Mouse (Mus musculus): ENCODE measurements at regions not wholly inside any gene's neighbourhood (a gene's known extent, or its start where the extent isn't known, plus 50 kb on each side); places are given as distances from the start of the nearest gene placed in this dataset.

GRCm38 (mm10) chr1:164564847-164565246, 106.7 kb upstream of the Atp1b1 start:
- DNase-seq (ENCODE audit: low spot score) (no peak), ATAC-seq (ENCODE audit: low FRiP score) (no peak)
- H3K9me3 ChIP-seq (ENCODE audit: control insufficient read depth, low read length) = no peaks in the 10 kb centered on the region
- H3K36me3 ChIP-seq (replicated peaks; ENCODE audit: control insufficient read depth, insufficient read depth) = no peaks in the 10 kb centered on the region
- no peak overlapping the region for H3K27ac ChIP-seq
- no peak overlapping the region for H3K9ac ChIP-seq
- H3K4me3 ChIP-seq (replicated peaks; ENCODE audit: low read length) = no peak overlapping the region
- no peak overlapping the region for H3K4me2 ChIP-seq (replicated peaks)
- WGBS = 83% methylated on average over 6 of the region's 6 CpGs
- no peaks in the 10 kb centered on the region for H3K27me3 ChIP-seq (ENCODE audit: control insufficient read depth, insufficient read depth, low read length)
- H3K4me1 ChIP-seq (replicated peaks; ENCODE audit: control insufficient read depth, insufficient read depth, low read length) = no peaks in the 10 kb centered on the region

DNA sequence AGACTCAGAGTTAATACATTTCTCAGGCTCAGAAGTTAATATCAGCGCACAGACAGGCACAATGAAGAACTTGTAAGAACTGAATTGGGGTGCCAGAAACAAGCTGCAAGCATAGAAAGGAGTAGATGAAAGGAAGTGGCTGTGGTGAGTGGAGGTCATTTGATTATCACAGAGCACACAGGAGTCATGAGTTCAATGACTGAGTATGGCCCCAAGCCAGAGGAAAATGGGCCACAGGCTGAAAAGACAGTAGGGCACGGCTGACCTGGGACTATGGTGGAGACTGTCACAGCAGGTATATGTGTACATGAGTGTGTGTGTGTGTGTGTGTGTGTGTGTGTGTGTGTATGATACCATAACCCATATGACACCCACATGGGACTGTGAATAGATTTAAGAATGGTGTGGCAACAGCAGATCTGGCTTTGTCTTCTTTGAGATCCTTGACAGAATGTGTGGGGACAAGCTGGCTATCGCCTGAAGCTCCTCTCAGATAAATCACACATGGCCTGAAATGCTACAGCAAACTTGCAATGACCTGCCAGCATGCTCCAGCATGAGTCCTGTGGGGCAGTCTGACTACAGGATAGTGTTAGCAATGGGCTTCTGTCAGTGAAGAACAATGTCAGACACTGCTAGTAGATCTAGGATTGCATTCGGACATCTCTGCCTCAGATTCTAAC, 101.5 kb upstream of the Atp1b1 start:
- WGBS = 90% methylated on average over 4 of the region's 4 CpGs
- no peak overlapping the region for H3K4me2 ChIP-seq (replicated peaks)
- H3K9ac ChIP-seq = no peak overlapping the region
- no peaks in the 10 kb centered on the region for H3K27me3 ChIP-seq (ENCODE audit: control insufficient read depth, insufficient read depth, low read length)
- no peaks in the 10 kb centered on the region for H3K36me3 ChIP-seq (replicated peaks; ENCODE audit: control insufficient read depth, insufficient read depth)
- no peak overlapping the region for H3K27ac ChIP-seq
- ATAC-seq (ENCODE audit: low FRiP score) (no peak), DNase-seq (ENCODE audit: low spot score) (no peak)
- no peaks in the 10 kb centered on the region for H3K4me1 ChIP-seq (replicated peaks; ENCODE audit: control insufficient read depth, insufficient read depth, low read length)
- no peak overlapping the region for H3K4me3 ChIP-seq (replicated peaks; ENCODE audit: low read length)
- H3K9me3 ChIP-seq (ENCODE audit: control insufficient read depth, low read length) = no peaks in the 10 kb centered on the region

- DNase-seq (ENCODE audit: low spot score) = peak; percentile 25
- 45% methylated on average over 4 of the region's 4 CpGs for WGBS
- H3K9ac ChIP-seq = no peak overlapping the region
- H3K27me3 ChIP-seq (ENCODE audit: control insufficient read depth, insufficient read depth, low read length) = no peaks in the 10 kb centered on the region
- no peaks in the 10 kb centered on the region for H3K9me3 ChIP-seq (ENCODE audit: control insufficient read depth, low read length)
- ATAC-seq (ENCODE audit: low FRiP score) = peak; percentile 46; the same call in 1 of the 2 replicates
- H3K36me3 ChIP-seq (replicated peaks; ENCODE audit: control insufficient read depth, insufficient read depth) = no peaks in the 10 kb centered on the region
- H3K4me2 ChIP-seq (replicated peaks) = no peak overlapping the region
- peaks cover 3% of the 10 kb centered on the region; the same call in 1 of the 2 replicates for H3K4me1 ChIP-seq (replicated peaks; ENCODE audit: control insufficient read depth, insufficient read depth, low read length)
- no peak overlapping the region for H3K4me3 ChIP-seq (replicated peaks; ENCODE audit: low read length)
- H3K27ac ChIP-seq = peak overlapping the region; percentile 67
Measured at GRCm38 (mm10) chr1:164552658-164553057, 94.5 kb upstream of the Atp1b1 start.

GRCm38 (mm10) chr1:164551019-164551418, 92.9 kb upstream of the Atp1b1 start:
- no peak overlapping the region for H3K9ac ChIP-seq
- no peak overlapping the region for H3K4me2 ChIP-seq (replicated peaks)
- no peak for ATAC-seq (ENCODE audit: low FRiP score)
- DNase-seq (ENCODE audit: low spot score) = no peak
- no peaks in the 10 kb centered on the region for H3K36me3 ChIP-seq (replicated peaks; ENCODE audit: control insufficient read depth, insufficient read depth)
- peaks cover 3% of the 10 kb centered on the region; the same call in 1 of the 2 replicates for H3K4me1 ChIP-seq (replicated peaks; ENCODE audit: control insufficient read depth, insufficient read depth, low read length)
- H3K9me3 ChIP-seq (ENCODE audit: control insufficient read depth, low read length) = no peaks in the 10 kb centered on the region
- H3K27ac ChIP-seq = no peak overlapping the region
- no peak overlapping the region for H3K4me3 ChIP-seq (replicated peaks; ENCODE audit: low read length)
- no peaks in the 10 kb centered on the region for H3K27me3 ChIP-seq (ENCODE audit: control insufficient read depth, insufficient read depth, low read length)
- WGBS = 78% methylated on average over 2 of the region's 2 CpGs

DNA sequence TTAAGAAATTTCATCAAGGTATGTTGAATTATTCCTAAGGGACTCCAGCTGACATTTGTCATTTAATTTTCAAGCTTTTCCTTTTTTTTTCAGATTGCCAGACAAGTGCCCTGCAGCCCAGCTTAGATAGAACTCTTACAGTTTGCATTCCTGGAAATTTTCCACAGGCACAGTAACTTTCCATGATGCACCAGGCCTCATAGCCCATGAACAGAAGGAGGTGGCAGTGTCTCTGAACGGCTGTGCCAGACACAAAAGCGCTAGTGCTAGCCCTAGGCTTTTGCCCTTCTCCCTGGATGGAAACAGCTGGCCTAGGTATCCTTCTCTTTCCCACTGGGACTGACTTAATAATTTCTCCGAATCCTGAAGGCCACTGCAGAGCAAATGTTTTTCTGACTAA, 92.4 kb upstream of the Atp1b1 start:
- DNase-seq (ENCODE audit: low spot score) (no peak), ATAC-seq (ENCODE audit: low FRiP score) (no peak)
- Histone ChIP-seq H3K27me3 (ENCODE audit: control insufficient read depth, insufficient read depth, low read length) (no peaks in the 10 kb centered on the region), H3K9me3 (ENCODE audit: control insufficient read depth, low read length) (no peaks in the 10 kb centered on the region), H3K4me1 (replicated peaks; ENCODE audit: control insufficient read depth, insufficient read depth, low read length) (peaks cover 3% of the 10 kb centered on the region; the same call in 1 of the 2 replicates), H3K9ac (no peak overlapping the region), H3K4me3 (replicated peaks; ENCODE audit: low read length) (no peak overlapping the region), H3K27ac (no peak overlapping the region), H3K4me2 (replicated peaks) (no peak overlapping the region), H3K36me3 (replicated peaks; ENCODE audit: control insufficient read depth, insufficient read depth) (no peaks in the 10 kb centered on the region)
- 79% methylated on average over 3 of the region's 3 CpGs for WGBS

DNA sequence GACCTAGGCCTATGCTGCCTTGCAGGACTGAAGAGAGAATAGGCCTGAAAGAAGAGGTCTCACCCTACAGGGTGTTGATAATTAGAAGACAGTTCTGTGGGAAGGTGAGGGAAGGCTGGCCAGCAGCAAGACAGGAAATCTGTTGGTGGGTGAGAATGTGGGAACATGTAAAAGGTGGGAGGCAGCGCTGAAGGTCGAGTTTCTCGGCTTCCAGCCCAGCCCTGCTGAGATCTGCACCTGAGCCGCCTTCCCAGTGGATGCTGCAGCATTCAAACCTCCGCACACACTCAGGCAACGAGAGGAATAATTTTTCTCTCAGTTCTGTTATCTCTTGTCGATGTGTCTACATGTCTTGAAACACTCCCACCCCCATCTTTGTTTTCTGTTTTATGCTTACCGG, 89.9 kb upstream of the Atp1b1 start:
- H3K4me1 ChIP-seq (replicated peaks; ENCODE audit: control insufficient read depth, insufficient read depth, low read length) = peaks cover 2% of the 10 kb centered on the region; the same call in 1 of the 2 replicates

GRCm38 (mm10) chr1:164545843-164546242, 87.7 kb upstream of the Atp1b1 start:
- Histone ChIP-seq H3K4me1 (replicated peaks; ENCODE audit: control insufficient read depth, insufficient read depth, low read length) (no peaks in the 10 kb centered on the region), H3K9me3 (ENCODE audit: control insufficient read depth, low read length) (no peaks in the 10 kb centered on the region), H3K27ac (no peak overlapping the region), H3K36me3 (replicated peaks; ENCODE audit: control insufficient read depth, insufficient read depth) (no peaks in the 10 kb centered on the region), H3K27me3 (ENCODE audit: control insufficient read depth, insufficient read depth, low read length) (no peaks in the 10 kb centered on the region), H3K9ac (no peak overlapping the region), H3K4me3 (replicated peaks; ENCODE audit: low read length) (no peak overlapping the region), H3K4me2 (replicated peaks) (no peak overlapping the region)
- DNase-seq (ENCODE audit: low spot score) = no peak
- 89% methylated on average over 4 of the region's 4 CpGs for WGBS
- ATAC-seq (ENCODE audit: low FRiP score) = no peak

More for the DNA sequence above, 89.9 kb upstream of the Atp1b1 start:
- ATAC-seq (ENCODE audit: low FRiP score) (no peak), DNase-seq (ENCODE audit: low spot score) (no peak)
- Histone ChIP-seq H3K9ac (no peak overlapping the region), H3K36me3 (replicated peaks; ENCODE audit: control insufficient read depth, insufficient read depth) (no peaks in the 10 kb centered on the region), H3K4me3 (replicated peaks; ENCODE audit: low read length) (no peak overlapping the region), H3K27me3 (ENCODE audit: control insufficient read depth, insufficient read depth, low read length) (no peaks in the 10 kb centered on the region), H3K4me2 (replicated peaks) (no peak overlapping the region), H3K27ac (no peak overlapping the region), H3K9me3 (ENCODE audit: control insufficient read depth, low read length) (no peaks in the 10 kb centered on the region)
- 71% methylated on average over 8 of the region's 8 CpGs for WGBS

DNA sequence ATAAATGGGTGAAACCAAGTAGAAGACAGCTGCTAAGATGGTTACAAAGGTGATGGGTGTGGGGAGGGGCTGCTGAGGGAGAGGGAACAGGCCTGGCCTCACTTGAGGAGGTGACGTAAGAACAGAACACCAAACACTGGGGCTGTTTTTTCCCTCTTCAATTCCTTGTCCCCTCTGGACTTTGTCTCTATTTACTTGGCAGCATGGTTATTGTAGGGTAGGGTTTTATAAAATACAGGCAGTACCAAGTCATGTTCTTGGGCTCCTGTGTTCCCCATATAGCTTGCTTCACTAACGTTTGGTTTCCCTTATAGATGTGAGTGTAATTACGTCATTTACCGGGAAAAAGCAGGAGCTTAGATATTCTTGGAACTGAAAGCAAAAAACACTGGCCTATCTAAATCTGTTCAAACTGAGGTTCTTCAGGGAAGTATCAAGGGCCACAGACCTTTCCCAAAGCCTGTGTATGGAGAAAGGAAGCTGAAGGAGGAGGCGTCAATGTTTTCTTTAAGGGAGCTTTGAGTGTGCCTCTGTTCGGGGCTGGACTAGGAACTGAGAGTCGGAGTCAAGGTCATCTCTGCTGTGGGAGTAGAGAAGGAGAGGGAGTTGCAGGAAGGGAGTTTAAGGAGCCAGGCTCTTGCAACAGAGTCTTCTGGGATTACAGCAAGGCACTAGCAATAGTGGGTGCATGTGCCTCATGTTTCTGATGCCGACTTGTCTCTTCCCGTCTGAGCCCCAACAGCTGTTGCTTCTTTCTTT, 85.1 kb upstream of the Atp1b1 start:
- WGBS = 81% methylated on average over 9 of the region's 9 CpGs

GRCm38 (mm10) chr1:164541711-164542110, 83.6 kb upstream of the Atp1b1 start:
- no peaks in the 10 kb centered on the region for H3K4me1 ChIP-seq (replicated peaks; ENCODE audit: control insufficient read depth, insufficient read depth, low read length)
- no peak for ATAC-seq (ENCODE audit: low FRiP score)
- H3K9me3 ChIP-seq (ENCODE audit: control insufficient read depth, low read length) = no peaks in the 10 kb centered on the region
- WGBS = 65% methylated on average over 1 of the region's 1 CpGs
- H3K9ac ChIP-seq = no peak overlapping the region
- H3K27me3 ChIP-seq (ENCODE audit: control insufficient read depth, insufficient read depth, low read length) = no peaks in the 10 kb centered on the region
- DNase-seq (ENCODE audit: low spot score) = no peak
- no peak overlapping the region for H3K4me2 ChIP-seq (replicated peaks)
- H3K27ac ChIP-seq = no peak overlapping the region
- no peaks in the 10 kb centered on the region for H3K36me3 ChIP-seq (replicated peaks; ENCODE audit: control insufficient read depth, insufficient read depth)
- H3K4me3 ChIP-seq (replicated peaks; ENCODE audit: low read length) = no peak overlapping the region

More for the DNA sequence above, 85.1 kb upstream of the Atp1b1 start:
- no peak overlapping the region for H3K9ac ChIP-seq
- no peaks in the 10 kb centered on the region for H3K9me3 ChIP-seq (ENCODE audit: control insufficient read depth, low read length)
- H3K27me3 ChIP-seq (ENCODE audit: control insufficient read depth, insufficient read depth, low read length) = no peaks in the 10 kb centered on the region
- H3K4me3 ChIP-seq (replicated peaks; ENCODE audit: low read length) = no peak overlapping the region
- DNase-seq (ENCODE audit: low spot score) (no peak), ATAC-seq (ENCODE audit: low FRiP score) (no peak)
- no peak overlapping the region for H3K27ac ChIP-seq
- no peaks in the 10 kb centered on the region for H3K4me1 ChIP-seq (replicated peaks; ENCODE audit: control insufficient read depth, insufficient read depth, low read length)
- no peaks in the 10 kb centered on the region for H3K36me3 ChIP-seq (replicated peaks; ENCODE audit: control insufficient read depth, insufficient read depth)
- no peak overlapping the region for H3K4me2 ChIP-seq (replicated peaks)
